Mouse (Mus musculus): Measurements from ENCODE around the gene Glra1.
"Not testable (repeated sequence)": the region's sequence is repeated elsewhere in the genome, so short reads cannot be mapped to it uniquely, and the experiment has no call there.

The Glra1 gene
- long read RNA-seq, experiment 1, result 0 reads
- long read RNA-seq, experiment 2, result 0 reads

DNA sequence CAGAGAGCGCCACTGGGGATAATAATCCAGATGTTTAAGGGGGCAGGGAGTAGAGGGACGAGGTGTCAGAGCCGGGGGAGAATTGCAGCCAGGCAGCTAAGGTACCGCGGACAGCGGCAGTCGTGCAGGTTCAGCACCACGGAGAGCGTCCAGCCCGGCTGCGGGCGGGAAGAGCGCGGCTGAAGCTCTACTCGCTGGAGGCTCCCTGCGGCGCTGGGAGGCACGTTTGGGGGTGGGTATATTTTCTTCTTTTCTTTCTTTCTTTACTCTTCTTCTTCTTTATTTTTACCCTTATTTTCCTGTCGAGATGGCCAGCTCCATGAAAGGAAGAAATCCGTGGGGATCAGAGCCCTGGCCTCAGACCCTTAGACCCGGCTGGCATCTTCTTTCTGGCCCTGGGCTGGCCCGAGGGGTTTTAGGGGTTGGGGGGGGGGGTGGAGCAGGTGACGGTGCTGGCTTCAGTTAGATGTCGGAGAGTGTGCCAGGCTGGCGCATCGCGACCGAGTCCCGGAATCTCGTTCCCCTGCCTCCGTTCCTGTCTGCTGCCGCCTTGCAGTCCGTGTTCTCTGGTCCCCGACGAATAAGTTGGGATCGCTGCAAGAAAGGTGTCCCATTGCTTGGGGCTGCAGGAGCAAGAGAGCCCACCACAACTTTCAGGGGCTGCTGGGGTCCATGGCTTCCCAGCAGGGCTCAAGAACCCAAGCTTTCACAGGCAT, at the start of gene Glra1:
Glra1 (minus strand) TSS at position 391 of the 716 bp plus-strand sequence.
- intact Hi-C loops (cut with DNase I), result no loop called here

DNA sequence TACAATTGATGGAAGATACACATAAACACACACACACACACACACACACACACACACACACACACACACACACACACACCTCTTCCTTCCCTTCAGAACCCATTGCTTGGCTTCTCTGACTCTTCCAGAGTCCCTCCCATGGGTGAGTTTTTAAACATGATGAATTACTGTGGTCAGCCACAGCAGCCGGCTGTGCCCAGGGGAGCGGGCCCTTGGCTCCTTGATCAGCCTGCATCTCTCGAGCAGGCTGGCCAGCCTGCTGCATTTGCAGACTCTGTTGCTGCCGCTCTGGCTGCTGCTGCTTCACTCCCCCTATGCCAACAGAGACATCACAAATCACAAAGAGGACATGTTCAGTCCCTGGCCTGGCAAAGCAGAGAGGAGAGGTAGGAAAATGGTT, 29.0 kb upstream of the Glra1 start:
- intact Hi-C loops (cut with DNase I), result no loop called here

DNA sequence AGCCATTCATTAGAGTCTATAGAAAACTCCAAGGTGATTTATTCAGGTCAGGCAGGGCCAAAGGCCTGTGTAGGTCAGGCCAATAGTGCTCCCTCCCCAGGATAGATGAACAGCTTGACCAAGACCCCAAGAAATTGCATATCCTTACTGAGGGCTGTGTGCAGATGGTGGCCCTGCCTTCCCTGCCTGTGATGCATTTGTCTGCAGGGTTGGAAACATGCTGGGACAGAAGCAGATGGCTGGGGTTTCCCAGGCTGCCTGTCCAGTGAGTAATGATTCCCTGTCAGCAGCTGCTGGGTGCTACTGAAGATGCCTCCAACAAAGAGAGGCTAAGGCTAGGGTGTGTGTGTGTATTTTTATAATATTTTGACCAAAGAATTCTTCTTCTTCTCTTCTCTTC, 25.9 kb upstream of the Glra1 start:
- intact Hi-C loops (cut with DNase I), result no loop called here

DNA sequence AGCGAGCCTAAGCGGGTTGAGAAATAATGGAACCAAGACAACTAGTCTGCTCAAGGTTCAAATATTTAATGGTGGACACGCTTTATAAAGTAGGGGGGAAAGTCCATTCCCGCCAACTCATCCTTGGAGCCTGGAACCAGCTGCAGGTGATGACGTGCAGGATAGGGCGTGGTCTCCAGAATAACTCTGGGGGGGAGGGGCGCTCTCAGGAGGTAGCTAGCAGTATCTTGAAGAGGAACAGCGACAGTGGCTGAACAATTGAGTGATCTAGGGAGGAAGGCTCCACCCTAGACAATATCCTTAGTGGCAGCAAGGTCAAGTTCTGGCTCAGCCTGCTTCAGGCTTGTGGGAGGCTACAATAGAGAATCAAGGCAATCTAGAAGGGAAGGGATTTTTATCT, 6.6 kb upstream of the Glra1 start:
- intact Hi-C loops (cut with DNase I), result not testable (repeated sequence)

DNA sequence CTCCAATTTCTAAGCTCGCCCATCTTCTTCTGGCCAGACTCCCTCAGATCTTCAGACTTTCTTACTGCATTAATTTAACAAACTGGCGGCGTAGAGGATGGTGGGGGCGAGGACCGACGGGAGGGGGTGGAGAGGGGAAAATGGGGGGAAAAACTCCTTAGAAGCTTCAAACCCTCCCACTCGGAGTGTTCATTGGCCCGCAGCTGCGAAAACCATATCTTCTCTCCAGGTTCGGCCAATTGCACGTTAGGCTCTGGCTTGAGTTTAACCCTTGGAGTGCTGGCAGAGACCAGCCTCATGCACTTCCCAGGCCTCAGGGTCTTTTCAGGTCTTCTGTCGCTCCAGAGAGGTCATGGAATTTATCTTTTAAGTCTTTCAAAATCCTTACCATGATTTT, 524 bp upstream of the Glra1 start:
- intact Hi-C loops (cut with DNase I), result no loop called here

DNA sequence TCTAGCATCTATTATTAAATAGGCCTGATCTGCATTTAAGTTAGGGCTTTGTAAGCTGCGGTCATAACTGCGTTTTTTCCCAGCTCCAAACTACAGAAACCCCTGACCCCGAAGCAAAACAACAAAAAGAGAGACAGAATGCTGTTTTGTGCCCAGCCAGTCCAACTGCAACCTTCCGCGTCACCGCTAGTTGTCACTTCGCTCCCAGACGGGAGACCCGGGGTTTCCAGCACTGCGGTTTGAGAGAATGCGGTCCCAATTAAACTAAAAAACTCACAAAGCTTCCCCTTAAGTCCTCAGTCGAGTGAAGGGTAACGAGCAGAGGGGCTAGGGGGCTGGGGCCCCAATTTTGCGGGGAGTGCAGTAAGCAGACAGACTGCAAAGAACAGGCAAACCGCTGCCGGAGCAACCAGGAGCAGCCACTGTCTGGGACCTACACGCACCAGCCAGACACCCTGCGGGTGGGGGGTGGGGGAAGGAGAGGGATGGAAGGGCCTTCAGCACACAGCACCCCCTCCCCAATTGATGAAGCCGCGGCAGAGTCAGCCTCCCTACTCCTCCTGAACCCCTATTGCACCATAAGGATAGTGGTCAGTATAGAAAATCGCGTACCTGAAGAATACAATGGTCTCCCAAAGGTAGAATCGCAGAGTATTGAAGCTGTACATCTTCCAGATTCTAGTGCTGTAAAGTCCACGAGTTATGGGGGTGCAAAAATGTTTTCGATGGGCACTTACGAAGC, 761 bp downstream of the Glra1 start:
- intact Hi-C loops (cut with DNase I), result no loop called here

DNA sequence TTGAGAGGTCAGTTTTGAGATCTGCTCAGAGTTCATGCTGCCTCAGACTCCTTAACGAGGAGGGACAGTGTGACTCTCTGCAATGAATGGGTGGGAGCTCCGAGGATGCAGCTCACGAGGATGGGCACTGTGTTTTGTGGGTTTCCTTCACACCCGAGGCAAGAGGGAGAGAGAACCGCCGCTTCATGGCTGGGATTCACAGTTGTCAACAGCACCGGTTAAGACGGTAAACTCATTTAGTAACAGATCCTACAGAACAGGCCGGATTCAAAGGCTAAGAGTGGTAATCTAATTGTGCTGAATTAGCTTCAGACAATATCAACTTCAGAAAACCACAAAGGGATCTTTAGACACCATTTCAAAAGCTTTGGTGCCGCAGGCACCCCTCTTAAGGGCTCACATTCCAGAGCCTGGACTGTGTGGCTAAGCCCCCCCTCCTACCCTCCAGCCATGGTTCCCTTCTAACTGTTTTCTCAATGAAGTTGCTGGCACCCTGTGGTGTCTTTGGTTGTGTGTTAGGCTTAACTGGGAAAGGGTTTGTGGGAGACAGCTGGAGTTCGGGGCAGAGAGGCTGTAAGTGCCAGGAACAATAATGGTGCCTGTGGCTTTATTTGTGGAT, 6.4 kb downstream of the Glra1 start:
- intact Hi-C loops (cut with DNase I), result no loop called here

DNA sequence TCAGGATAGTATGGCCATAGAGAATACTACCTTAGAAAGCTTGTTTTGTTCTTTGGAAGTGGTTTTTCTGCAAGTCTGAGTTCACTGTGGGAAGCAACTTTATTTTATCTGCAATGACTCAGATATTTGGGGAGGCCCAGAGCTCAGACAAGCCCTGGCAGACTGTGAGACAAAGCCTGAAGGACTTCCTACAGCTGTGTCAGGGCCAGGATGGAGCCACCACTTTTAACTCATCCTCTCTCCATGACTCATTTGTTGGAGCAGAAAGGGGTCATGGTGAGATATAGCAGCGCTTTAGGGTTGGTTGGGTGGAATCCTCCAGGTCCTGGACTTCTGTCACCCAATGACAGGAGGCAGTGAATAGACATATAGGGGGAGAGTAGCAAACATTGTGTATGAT, 12.3 kb downstream of the Glra1 start:
- intact Hi-C loops (cut with DNase I), result no loop called here

DNA sequence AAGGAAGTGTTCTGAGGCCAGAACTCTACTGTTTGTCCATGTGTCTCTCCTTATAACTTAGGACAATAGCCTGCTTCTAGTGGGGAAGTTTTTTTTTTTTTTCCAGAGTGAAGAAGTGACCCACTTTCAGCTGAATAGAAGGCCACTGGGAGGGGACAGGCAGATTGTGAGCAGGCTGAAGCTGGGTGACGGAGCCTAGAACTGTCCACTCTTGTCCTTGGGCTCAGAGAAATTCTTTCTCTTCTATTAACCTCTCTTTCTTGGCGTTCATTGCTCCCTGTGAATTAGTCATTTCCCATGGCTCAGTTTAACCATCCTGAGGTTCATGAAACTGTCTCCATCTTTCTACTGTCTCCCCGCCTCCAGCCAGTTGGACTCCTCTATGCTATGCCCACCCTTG, 13.6 kb downstream of the Glra1 start:
- intact Hi-C loops (cut with DNase I), result no loop called here

DNA sequence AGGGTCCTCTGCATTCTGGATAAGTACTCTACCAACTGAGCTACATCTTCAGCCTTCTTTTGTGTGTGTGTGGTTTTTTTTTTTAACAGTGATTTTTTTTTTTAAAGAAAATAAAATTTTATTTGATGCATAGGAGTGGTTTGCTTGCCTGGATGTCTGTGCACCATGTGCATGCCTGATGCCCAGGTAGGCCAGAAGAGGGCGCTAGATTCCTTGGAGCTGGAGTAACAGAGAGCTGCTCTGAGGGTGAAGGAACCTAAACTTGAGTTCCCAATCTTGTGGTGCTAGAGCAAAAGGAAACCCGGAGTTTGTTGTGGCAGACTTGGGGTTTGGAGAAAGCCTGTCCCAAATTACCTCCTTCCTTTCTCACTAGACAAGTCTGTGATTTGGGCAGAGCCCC, 16.8 kb downstream of the Glra1 start:
- intact Hi-C loops (cut with DNase I), result no loop called here

DNA sequence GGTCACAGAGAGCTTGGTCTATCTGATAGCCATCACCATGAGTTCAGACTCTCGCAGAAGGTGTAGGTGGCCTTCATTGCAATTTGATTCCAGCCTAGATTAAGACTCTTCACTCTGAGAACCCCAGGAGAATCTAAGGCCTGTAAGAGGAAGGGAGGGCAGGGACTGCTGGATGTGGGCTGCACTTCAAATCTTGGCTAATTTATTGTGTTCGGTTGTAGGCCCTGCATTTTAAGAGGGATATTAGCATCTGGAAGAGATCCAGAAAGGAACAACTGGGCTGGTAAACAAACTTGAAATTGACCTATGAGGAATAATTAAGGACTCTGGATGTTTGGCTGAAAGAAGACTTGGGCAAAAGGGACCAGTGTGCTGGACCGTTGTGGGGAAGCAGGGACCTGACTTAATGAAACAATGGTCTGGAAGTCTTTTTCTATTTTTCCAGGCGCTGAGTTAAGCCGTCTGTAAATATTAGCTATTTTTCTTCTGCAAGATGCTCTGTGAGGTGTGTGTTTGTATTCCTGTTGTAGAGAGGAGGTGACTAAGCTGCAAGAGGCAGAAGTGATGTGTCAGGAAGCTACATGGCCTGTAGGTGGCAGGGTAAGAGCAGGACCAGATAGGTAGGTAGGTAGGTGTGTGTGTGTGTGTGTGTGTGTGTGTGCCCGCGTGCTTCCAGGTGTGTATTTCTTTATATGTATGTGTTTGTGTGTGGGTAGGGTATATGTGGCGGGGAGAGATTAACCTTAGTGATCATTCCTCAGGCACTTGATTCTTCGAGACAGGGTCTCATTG, 18.4 kb downstream of the Glra1 start:
- intact Hi-C loops (cut with DNase I), result no loop called here

DNA sequence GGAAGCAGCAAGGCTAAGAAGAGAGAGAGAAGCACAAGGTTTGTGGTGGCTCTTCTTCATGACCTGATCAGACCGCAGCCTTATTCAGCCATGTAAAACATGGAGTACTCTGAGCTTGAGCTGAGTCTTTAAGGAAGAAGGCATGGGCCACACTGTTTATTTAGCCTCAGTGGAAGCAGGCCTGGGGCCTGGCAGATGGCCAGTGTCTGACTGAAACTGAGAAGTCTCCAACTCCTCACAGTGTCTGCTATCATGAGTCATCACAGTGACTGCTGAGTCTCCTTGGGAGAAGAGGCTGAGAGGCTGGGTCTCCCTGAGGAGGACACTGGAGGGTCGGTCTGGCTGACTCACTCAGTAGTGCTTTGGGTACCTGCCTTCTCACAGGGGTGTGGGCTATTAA, 33.6 kb downstream of the Glra1 start:
- intact Hi-C loops (cut with DNase I), result loop anchor here (5.0 kb wide), 2 partner anchors 418 to 533 kb away; no protein-coding TSS in a partner anchor

DNA sequence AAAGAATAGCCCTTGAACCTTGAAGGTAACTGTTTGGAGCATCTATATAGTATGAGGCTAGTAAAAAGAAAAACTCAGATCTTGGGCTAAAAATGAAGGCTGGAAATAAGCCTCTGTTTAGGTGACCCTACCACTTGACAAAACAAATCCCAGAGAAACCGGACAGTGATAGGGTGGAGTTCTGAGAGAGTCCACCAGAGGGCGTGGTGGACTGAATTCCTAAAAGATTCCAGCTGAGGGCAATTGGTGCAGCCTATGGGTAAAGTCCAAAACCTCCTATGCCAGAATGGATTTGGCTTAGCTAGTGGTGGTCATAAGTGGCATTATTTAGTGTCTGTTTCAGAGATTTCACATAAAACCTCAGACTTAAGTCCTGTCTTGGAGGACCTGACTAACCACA, 36.9 kb downstream of the Glra1 start:
- intact Hi-C loops (cut with DNase I), result loop anchor here (5.0 kb wide), 2 partner anchors 421 to 536 kb away; no protein-coding TSS in a partner anchor

DNA sequence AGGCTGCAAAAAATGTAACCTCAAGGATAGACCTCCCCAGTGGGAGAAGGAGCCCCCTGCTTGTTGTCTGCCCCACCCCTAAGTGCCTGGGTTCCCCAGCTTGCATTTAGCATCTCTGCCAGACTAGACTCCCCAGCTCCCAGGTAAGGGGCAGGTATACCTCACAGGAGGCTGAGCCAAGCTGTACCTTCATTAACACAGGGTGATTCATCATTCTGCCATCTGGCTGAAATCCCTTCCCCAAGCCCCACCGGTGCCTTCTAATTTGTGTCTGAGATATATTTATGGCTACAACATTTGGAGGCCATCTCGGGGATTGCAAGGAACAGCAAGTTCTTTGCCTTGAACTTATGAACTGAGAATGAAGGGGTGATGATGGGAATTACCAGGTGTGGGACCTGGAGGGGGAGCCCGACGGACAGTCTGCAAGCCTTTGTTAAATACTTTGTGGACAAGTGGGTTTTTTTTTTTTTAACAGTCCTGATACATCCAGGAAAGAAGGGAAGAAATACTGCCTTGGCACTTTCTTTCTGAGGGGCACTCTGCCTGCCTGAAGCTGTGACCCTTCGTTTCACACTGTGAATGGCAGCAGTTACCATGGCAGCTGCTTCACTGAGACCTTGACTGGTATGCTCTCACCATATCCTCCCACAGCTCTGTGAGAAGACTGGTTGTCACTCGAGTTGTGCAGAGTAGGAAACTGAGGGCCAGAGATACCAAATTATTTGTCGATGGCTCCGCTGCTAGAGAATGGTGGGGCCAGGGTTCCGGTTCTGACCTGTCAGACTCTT, 41.5 kb downstream of the Glra1 start:
- intact Hi-C loops (cut with DNase I), result no loop called here

DNA sequence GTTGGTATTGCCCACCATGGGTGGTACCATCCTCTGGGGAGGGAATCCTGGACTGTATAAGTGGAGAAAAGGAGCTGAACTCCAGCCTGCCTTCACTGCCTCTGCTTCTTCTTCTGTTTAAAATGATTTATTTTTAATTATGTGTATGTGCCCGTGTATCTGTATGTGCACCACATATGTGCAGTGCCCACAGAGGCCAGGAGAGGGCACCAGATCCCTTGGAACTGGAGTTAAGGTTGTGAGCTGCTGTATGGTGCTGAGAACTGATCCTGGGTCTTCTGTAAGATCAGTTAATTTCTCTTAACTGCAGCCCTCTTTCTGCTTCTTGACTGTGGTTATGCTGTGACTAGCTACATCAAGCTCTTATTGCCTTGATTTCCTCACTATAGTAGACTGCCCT, 62.3 kb downstream of the Glra1 start:
- intact Hi-C loops (cut with DNase I), result no loop called here

DNA sequence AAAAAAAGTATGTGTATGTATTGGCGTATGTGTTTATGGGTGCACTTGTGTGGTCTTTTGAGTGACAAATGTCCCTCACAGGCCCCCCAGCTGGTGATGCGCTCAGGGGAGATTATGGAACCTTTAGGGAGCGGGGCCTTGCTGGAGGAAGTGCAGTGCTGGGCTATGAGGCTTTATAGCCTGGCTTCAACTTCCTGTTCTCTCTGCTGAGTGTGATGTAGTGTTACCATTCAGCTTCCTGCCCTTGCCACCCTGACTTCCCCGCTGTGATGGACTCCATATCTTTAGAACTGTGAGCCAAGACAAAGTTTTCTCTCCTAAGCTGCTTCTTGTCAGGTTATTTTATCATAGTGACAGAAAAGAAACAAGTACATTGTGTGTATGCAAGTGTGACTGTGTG, 65.3 kb downstream of the Glra1 start:
- intact Hi-C loops (cut with DNase I), result no loop called here

DNA sequence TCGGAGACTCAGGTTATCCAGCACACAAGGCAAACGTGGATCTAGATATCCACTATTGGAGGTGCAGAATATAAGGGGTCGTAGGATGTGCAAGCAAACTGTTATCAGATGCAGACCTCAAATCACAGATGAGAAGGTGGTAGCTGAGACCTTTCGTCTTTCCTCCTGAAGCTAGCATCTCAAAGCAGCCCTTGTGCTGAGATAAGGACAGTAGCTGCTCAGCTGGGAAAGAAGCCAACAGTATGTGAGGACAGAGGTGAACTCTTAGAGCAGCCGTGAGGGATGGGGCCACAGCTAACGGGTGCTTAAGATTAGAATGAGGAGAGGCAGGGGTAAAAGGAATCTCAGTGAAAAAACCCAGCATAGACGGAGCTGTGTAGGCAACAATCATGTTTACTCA, 65.9 kb downstream of the Glra1 start:
- intact Hi-C loops (cut with DNase I), result no loop called here

DNA sequence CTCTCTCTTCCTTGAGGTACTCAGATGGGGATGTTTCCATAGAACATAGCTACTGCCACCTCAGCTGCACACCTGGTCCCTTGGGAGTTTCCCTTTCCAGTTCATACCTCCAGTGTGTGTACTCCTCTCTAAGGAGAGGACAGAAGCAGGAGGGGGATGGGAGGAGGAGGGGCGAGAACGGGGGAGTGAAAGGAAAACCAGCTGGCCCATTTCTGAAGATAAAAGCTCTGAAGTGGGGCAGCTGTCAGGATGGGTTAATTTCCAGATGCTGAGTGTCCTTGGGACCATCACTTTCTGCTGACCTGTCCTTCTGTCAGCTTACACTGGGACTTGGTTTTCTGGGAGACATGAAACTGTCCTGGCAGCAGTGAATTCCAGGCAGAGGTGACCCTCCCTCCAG, 73.2 kb downstream of the Glra1 start:
- intact Hi-C loops (cut with DNase I), result no loop called here

DNA sequence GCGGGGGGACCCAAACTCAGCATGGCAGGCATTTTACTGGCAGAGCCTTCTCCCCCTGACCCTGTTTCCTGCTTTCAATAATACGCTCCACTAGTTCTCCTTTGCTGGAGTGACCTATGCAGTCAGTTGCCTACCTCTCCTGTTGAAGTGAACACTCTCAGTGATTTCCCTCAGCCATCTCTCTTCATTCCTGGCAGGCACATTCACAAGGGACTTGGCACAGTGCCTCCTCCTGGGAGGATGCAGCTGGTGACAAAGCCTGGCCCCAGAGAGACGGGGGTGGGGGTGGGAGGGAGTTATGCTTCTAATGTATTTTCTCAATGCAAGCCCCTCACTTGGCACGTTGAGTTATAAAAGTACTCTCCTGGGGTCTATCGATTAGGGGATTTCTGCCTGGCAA, 74.6 kb downstream of the Glra1 start:
- intact Hi-C loops (cut with DNase I), result no loop called here

DNA sequence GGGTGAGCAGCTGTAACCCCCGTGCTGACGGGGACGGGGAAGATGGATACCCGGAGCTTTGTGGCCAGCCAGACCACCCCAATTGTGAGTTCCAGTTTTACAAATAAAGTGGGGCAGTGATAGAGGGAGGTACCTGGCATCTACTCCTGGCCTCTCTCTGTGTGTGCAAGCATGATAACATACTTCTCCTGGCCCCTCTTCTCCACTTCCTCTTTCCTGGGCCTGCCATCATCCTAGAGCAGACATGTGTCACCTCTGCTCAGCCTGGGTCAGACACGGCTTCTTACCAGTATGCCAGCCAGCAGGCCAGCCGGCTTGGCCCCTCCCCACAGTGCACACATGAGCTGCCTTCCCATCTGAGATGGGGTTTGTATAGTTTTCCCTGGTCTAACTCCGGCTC, 77.3 kb downstream of the Glra1 start:
- intact Hi-C loops (cut with DNase I), result no loop called here

Data from adrenal gland (tissue).